Mouse (Mus musculus): Measurements from ENCODE around the gene Gm7233. TPM values are rescaled to one million over a fixed set of nuclear protein-coding genes. Genes with fewer than 3 reads are reported as not detected.

Gene Gm7233
- not detected for polyA plus RNA-seq (2017; shearing (Covaris generic))

GRCm38 (mm10) chr14:43179567-43179966 lies at the start of gene Gm7233:
TSS of gene Gm7233 (plus strand) at chr14:43179867.

GRCm38 (mm10) chr14:43235204-43235603 lies 55.5 kb downstream of the Gm7233 start, which contains the start of gene Gm8122:
TSS of gene Gm8122 (minus strand) at chr14:43235304.

Other genes starting within 250 kb of the Gm7233 start
- not detected for gene Gm8082, start 186.2 kb upstream of the Gm7233 start, polyA plus RNA-seq (2017; shearing (Covaris generic))
- gene Gm10376, start 164.2 kb upstream of the Gm7233 start, polyA plus RNA-seq (2017; shearing (Covaris generic)) = not detected
- gene Gm8094, start 103.2 kb upstream of the Gm7233 start, polyA plus RNA-seq (2017; shearing (Covaris generic)) = not detected
- gene Gm8104, start 79.3 kb upstream of the Gm7233 start, polyA plus RNA-seq (2017; shearing (Covaris generic)) = not detected
- gene Gm8122, start 55.4 kb downstream of the Gm7233 start, polyA plus RNA-seq (2017; shearing (Covaris generic)) = not detected
- not detected for gene Gm8126, start 78.8 kb downstream of the Gm7233 start, polyA plus RNA-seq (2017; shearing (Covaris generic))
- gene Gm9732, start 95.2 kb downstream of the Gm7233 start, polyA plus RNA-seq (2017; shearing (Covaris generic)) = 0.29 TPM
- gene Gm8127, start 114.0 kb downstream of the Gm7233 start, polyA plus RNA-seq (2017; shearing (Covaris generic)) = not detected
- not detected for gene 1700001F09Rik, start 167.9 kb downstream of the Gm7233 start, polyA plus RNA-seq (2017; shearing (Covaris generic))
- gene Gm8138, start 236.5 kb downstream of the Gm7233 start, polyA plus RNA-seq (2017; shearing (Covaris generic)) = not detected

Measured in CD4-positive, CD25-positive, alpha-beta regulatory T cell (primary cell).